Mouse (Mus musculus): ENCODE measurements around the gene Ddx59.

- TF ChIP-seq ZC3H11A (IDR thresholded peaks at IDR 0.05; ENCODE audit: borderline replicate concordance, low read depth, low read length) (no peak), ZNF384 (IDR thresholded peaks at IDR 0.05; ENCODE audit: low read depth, low read length) (no peak), MAFK (IDR thresholded peaks at IDR 0.05; ENCODE audit: insufficient read depth, low read depth, low read length) (no peak), CHD2 (IDR thresholded peaks at IDR 0.05; ENCODE audit: low read depth, low read length) (no peak)
Observed at GRCm38 (mm10) chr1:136386914-136387313, 28.2 kb upstream of the Ddx59 start.
